Mouse (Mus musculus) neural tube, embryonic 11.5 days (tissue): ENCODE measurements around the gene Afg1l. TPM values are rescaled to one million over a fixed set of nuclear protein-coding genes. Genes with fewer than 3 reads are reported as not detected.

ENCODE experiments used
- ATAC-seq: fragments of 200-750 bp; cut with Nextera tagmentation; 2 replicates; pipeline ENCODE4 v1.8.0; 2017; ENCODE audit warnings: moderate number of reproducible peaks, mild to moderate bottlenecking, moderate TSS enrichment, moderate library complexity; ENCODE audit not compliant: insufficient read depth, low FRiP score, low TSS enrichment
- DNase-seq: peaks from one replicate; pipeline ENCODE4 v3.0.0-alpha.2; 2015; ENCODE audit warnings: low spot score
- H3K27ac ChIP-seq: fragments of 300-500 bp; sonication (generic); 2 replicates; pipeline ENCODE4 v1.5.1; 2014; ENCODE audit warnings: low read depth, mild to moderate bottlenecking, low read length
- H3K27me3 ChIP-seq: fragments of 300-500 bp; sonication (generic); 2 replicates; pipeline ENCODE4 v1.6.1; 2014; ENCODE audit warnings: mild to moderate bottlenecking, low read length, mixed read lengths; ENCODE audit not compliant: control insufficient read depth, insufficient read depth
- H3K36me3 ChIP-seq: fragments of 300-500 bp; sonication (generic); 2 replicates; pipeline ENCODE4 v1.6.1; 2014; ENCODE audit warnings: mild to moderate bottlenecking, low read length, moderate library complexity, mixed read lengths; ENCODE audit not compliant: control insufficient read depth, insufficient read depth
- H3K4me1 ChIP-seq: fragments of 300-500 bp; sonication (generic); 2 replicates; pipeline ENCODE4 v1.6.1; 2014; ENCODE audit warnings: low read length, mixed read lengths; ENCODE audit not compliant: control insufficient read depth, insufficient read depth
- H3K4me2 ChIP-seq: fragments of 300-500 bp; sonication (generic); 2 replicates; pipeline ENCODE4 v1.6.1; 2014; ENCODE audit warnings: low read depth, mild to moderate bottlenecking, moderate library complexity
- H3K4me3 ChIP-seq: fragments of 300-500 bp; sonication (generic); 2 replicates; pipeline ENCODE4 v1.5.1; 2014; ENCODE audit warnings: low read depth, low read length
- H3K9ac ChIP-seq: fragments of 300-500 bp; sonication (generic); 2 replicates; pipeline ENCODE4 v1.6.1; 2014; ENCODE audit warnings: mild to moderate bottlenecking, low read length
- H3K9me3 ChIP-seq: fragments of 300-500 bp; sonication (generic); 2 replicates; pipeline ENCODE4 v1.6.1; 2016; ENCODE audit warnings: low read length; ENCODE audit not compliant: control insufficient read depth
- WGBS: fragments of 180-500 bp; shearing (Covaris S2); extraction: QIAGEN DNeasy Blood & Tissue Kit; methylation state at CpG from one replicate; pipeline ENCODE4 v1.1.7; 2014; 5-methylcytosine and 5-hydroxymethylcytosine counted together
- polyA plus RNA-seq: library from polyadenylated mRNA; unstranded; fragments of >200 nt; fragmentation: Nextera tagmentation; extraction: Ambion mirVana; gene quantifications from 2 replicates; pipeline ENCODE4 v1.2.1, GENCODE M21; 2014

The Afg1l gene
- polyA plus RNA-seq, 1 experiment from 2014 or later = 5.5 TPM

GRCm38 (mm10) chr10:42274712-42275400 lies 203.5 kb downstream of the Afg1l start:
- peak overlapping the region; percentile 71 for H3K9ac ChIP-seq
- peaks cover 18% of the 10 kb centered on the region for H3K4me1 ChIP-seq
- no peaks in the 10 kb centered on the region for H3K36me3 ChIP-seq
- WGBS = under 1% methylated on average over 65 of the region's 65 CpGs
- ATAC-seq = no peak
- peak; percentile 24 for DNase-seq
- no peak overlapping the region for H3K27ac ChIP-seq
- 0 out of 2 replicates have a peak, but pooled peaks cover 3% of the 10 kb centered on the region for H3K27me3 ChIP-seq
- peak overlapping the region; percentile 99 for H3K4me2 ChIP-seq
- peak overlapping the region; percentile 66 for H3K4me3 ChIP-seq
- H3K9me3 ChIP-seq = no peaks in the 10 kb centered on the region

- no peak overlapping the region for H3K27ac ChIP-seq
- H3K4me3 ChIP-seq = peak overlapping the region; percentile 66
- 4% methylated on average over 21 of the region's 21 CpGs for WGBS
- peaks cover 18% of the 10 kb centered on the region for H3K4me1 ChIP-seq
- H3K9ac ChIP-seq = peak overlapping the region; percentile 71; the same call in 1 of the 2 replicates
- peak overlapping the region; percentile 99 for H3K4me2 ChIP-seq
- ATAC-seq (no peak), DNase-seq (peak; percentile 35)
- no peaks in the 10 kb centered on the region for H3K36me3 ChIP-seq
- 0 out of 2 replicates have a peak, but pooled peaks cover 3% of the 10 kb centered on the region for H3K27me3 ChIP-seq
- H3K9me3 ChIP-seq = no peaks in the 10 kb centered on the region
These were observed 204.3 kb downstream of the Afg1l start for GRCm38 (mm10) chr10:42273760-42274691.

GRCm38 (mm10) chr10:42273403-42273759 lies 205.0 kb downstream of the Afg1l start:
- ATAC-seq (no peak), DNase-seq (no peak)
- Histone ChIP-seq H3K27ac (no peak overlapping the region), H3K9ac (no peak overlapping the region), H3K36me3 (no peaks in the 10 kb centered on the region), H3K4me2 (peak overlapping the region; percentile 99), H3K4me3 (no peak overlapping the region), H3K27me3 (0 out of 2 replicates have a peak, but pooled peaks cover 3% of the 10 kb centered on the region), H3K4me1 (peaks cover 18% of the 10 kb centered on the region), H3K9me3 (no peaks in the 10 kb centered on the region)
- 72% methylated on average over 6 of the region's 6 CpGs for WGBS

GRCm38 (mm10) chr10:42271454-42272230 lies 206.7 kb downstream of the Afg1l start:
- Histone ChIP-seq H3K9me3 (no peaks in the 10 kb centered on the region), H3K9ac (no peak overlapping the region), H3K27me3 (0 out of 2 replicates have a peak, but pooled peaks cover 3% of the 10 kb centered on the region), H3K27ac (no peak overlapping the region), H3K4me2 (no peak overlapping the region), H3K4me3 (no peak overlapping the region), H3K4me1 (peaks cover 18% of the 10 kb centered on the region), H3K36me3 (no peaks in the 10 kb centered on the region)
- ATAC-seq (no peak), DNase-seq (no peak)
- 56% methylated on average over 11 of the region's 11 CpGs for WGBS

- no peak overlapping the region for H3K9ac ChIP-seq
- no peak overlapping the region for H3K4me3 ChIP-seq
- no peak overlapping the region for H3K27ac ChIP-seq
- H3K27me3 ChIP-seq = 0 out of 2 replicates have a peak, but pooled peaks cover 3% of the 10 kb centered on the region
- ATAC-seq (no peak), DNase-seq (no peak)
- WGBS = 63% methylated on average over 10 of the region's 10 CpGs
- H3K4me2 ChIP-seq = no peak overlapping the region
- H3K36me3 ChIP-seq = peaks cover 3% of the 10 kb centered on the region; the same call in 1 of the 2 replicates
- H3K9me3 ChIP-seq = no peaks in the 10 kb centered on the region
- H3K4me1 ChIP-seq = peaks cover 18% of the 10 kb centered on the region
These were observed 207.9 kb downstream of the Afg1l start for GRCm38 (mm10) chr10:42270277-42271083.

GRCm38 (mm10) chr10:42269281-42270025 lies 208.9 kb downstream of the Afg1l start:
- no peak overlapping the region for H3K4me3 ChIP-seq
- H3K27ac ChIP-seq = no peak overlapping the region
- H3K9me3 ChIP-seq = no peaks in the 10 kb centered on the region
- ATAC-seq = no peak
- WGBS = 66% methylated on average over 15 of the region's 15 CpGs
- H3K4me1 ChIP-seq = peaks cover 9% of the 10 kb centered on the region
- no peak overlapping the region for H3K9ac ChIP-seq
- H3K36me3 ChIP-seq = peaks cover 3% of the 10 kb centered on the region; the same call in 1 of the 2 replicates
- H3K4me2 ChIP-seq = no peak overlapping the region
- no peak for DNase-seq
- H3K27me3 ChIP-seq = 0 out of 2 replicates have a peak, but pooled peaks cover 1% of the 10 kb centered on the region

GRCm38 (mm10) chr10:42267811-42268545 lies 210.4 kb downstream of the Afg1l start:
- WGBS = 85% methylated on average over 5 of the region's 5 CpGs
- Histone ChIP-seq H3K9ac (no peak overlapping the region), H3K27me3 (no peaks in the 10 kb centered on the region), H3K36me3 (peaks cover 3% of the 10 kb centered on the region; the same call in 1 of the 2 replicates), H3K27ac (no peak overlapping the region), H3K9me3 (no peaks in the 10 kb centered on the region), H3K4me2 (no peak overlapping the region), H3K4me1 (no peaks in the 10 kb centered on the region; the same call in 1 of the 2 replicates), H3K4me3 (no peak overlapping the region)
- no peak for DNase-seq
- ATAC-seq = no peak
